Mouse (Mus musculus) olfactory bulb, adult 2 months (tissue): ENCODE results near the gene Evc2. TPM values are rescaled to one million over a fixed set of nuclear protein-coding genes. Genes with fewer than 3 reads are reported as not detected.

Source experiments
- H3K27ac ChIP-seq: fragments of 200-500 bp; 2 replicates; pipeline ENCODE4 v1.5.1; 2012; ENCODE audit warnings: low read depth, low read length; ENCODE audit not compliant: insufficient read depth
- H3K4me1 ChIP-seq: fragments of 200-500 bp; 2 replicates; pipeline ENCODE4 v1.6.1; 2012; ENCODE audit warnings: low read length; ENCODE audit not compliant: control insufficient read depth, insufficient read depth
- H3K4me3 ChIP-seq: fragments of 200-500 bp; 2 replicates; pipeline ENCODE4 v1.5.1; 2012; ENCODE audit warnings: mild to moderate bottlenecking, low read depth, low read length, moderate library complexity; ENCODE audit not compliant: insufficient read depth
- CTCF ChIP-seq: fragments of 200-500 bp; IDR thresholded peaks from 2 replicates; pipeline ENCODE4 v1.5.1; 2012; ENCODE audit warnings: low read depth, mild to moderate bottlenecking, low read length, moderate library complexity; ENCODE audit not compliant: insufficient read depth
- POLR2A ChIP-seq: fragments of 200-500 bp; IDR thresholded peaks from 2 replicates; pipeline ENCODE4 v1.6.1; 2012; ENCODE audit warnings: mild to moderate bottlenecking, low read depth, low read length, moderate library complexity; ENCODE audit not compliant: insufficient read depth
- WGBS: fragments of 180-500 bp; shearing (Covaris S2); methylation state at CpG from one replicate; pipeline ENCODE4 v1.1.7; 2018; 5-methylcytosine and 5-hydroxymethylcytosine counted together
- polyA plus RNA-seq: library from polyadenylated mRNA; stranded (reverse); fragments of >200 nt; gene quantifications from 2 replicates; pipeline ENCODE4 v1.2.4, GENCODE M21; 2012; ENCODE audit warnings: low replicate concordance; ENCODE audit not compliant: missing spikeins, insufficient read depth, insufficient read length

Evc2 gene
- polyA plus RNA-seq, 1 experiment: not detected

DNA sequence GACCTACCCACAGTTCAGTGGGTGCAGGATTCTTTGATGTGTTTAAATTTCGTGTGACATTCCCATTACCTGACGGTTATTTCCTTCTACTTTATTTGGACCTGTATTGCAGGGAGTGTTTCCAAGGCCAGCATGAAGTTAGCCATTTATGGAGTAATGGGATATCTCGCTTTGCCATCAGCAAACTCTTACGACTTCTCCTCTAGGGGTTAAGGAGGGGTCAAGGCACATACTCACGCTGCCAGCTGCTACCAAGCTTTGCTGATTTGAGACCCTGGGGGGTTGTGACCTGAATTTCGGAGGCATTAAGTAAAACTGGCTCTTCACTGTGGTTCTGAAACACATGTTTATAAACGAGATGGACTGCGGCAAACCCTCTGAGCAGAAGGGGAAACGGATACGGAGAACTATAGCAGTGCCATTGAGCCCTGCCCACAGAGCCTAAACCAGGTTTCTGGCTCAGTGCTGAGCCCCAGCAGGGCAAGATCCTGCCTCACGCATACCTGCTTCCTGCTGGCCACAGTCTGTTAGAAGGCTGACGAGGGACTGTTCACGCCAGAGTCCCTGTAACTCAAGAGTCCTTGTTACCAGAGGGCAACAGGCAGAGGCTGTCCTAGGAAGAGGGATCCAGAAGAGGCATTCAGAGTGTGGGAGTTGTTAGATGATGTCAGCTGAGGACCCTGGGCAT, 51.7 kb downstream of the Evc2 start:
- Histone ChIP-seq H3K4me3 (no peak overlapping the region), H3K4me1 (no peaks in the 10 kb centered on the region), H3K27ac (no peak overlapping the region)
- WGBS: 86% methylated on average over 13 of the region's 13 CpGs
- TF ChIP-seq CTCF (no peak), POLR2A (no peak)

DNA sequence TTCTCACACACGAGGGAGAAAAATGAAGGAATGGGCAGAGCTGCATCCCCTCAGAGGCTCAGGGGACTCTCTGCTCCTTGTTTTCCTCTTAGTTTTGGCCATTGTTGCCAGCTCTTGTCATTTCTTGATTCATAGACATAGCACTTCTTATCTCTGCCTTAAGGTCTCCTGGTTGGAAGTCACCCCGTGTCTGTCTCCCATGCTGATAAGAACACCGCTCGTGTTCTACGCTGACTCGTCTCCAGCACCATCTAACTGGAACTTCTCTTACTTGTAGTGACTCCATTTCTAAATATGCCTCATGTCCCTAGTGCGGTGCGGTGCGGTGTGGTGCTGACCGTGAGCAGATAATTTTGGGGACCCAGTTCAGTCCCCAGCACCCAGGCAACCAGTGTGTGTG, 52.6 kb downstream of the Evc2 start:
- TF ChIP-seq CTCF (no peak), POLR2A (no peak)
- no peak overlapping the region for H3K27ac ChIP-seq
- H3K4me3 ChIP-seq: no peak overlapping the region
- H3K4me1 ChIP-seq: no peaks in the 10 kb centered on the region
- WGBS: 96% methylated on average over 10 of the region's 10 CpGs

DNA sequence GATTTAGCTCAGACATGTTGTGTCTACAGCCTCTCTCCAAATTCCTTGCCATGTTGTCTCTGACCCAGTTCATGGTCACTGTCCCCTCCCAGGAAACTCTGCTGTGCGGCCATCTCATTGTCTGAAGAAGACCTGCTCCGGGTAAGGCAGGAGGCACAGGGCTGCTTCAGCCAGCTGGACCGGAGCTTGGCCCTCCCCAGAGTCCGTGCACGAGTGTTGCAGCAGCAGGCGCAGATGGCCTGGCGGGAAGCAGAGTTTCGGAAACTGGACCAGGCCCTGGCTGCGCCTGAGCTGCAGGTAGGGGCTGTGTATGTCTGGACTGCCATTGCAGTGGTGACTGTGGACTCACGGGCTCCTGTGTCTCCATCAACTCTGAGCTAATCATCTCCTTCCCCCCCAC, 53.6 kb downstream of the Evc2 start:
- WGBS: 97% methylated on average over 10 of the region's 10 CpGs
- H3K4me1 ChIP-seq: no peaks in the 10 kb centered on the region
- no peak for TF ChIP-seq CTCF
- TF ChIP-seq POLR2A: no peak
- H3K4me3 ChIP-seq: no peak overlapping the region
- no peak overlapping the region for H3K27ac ChIP-seq

DNA sequence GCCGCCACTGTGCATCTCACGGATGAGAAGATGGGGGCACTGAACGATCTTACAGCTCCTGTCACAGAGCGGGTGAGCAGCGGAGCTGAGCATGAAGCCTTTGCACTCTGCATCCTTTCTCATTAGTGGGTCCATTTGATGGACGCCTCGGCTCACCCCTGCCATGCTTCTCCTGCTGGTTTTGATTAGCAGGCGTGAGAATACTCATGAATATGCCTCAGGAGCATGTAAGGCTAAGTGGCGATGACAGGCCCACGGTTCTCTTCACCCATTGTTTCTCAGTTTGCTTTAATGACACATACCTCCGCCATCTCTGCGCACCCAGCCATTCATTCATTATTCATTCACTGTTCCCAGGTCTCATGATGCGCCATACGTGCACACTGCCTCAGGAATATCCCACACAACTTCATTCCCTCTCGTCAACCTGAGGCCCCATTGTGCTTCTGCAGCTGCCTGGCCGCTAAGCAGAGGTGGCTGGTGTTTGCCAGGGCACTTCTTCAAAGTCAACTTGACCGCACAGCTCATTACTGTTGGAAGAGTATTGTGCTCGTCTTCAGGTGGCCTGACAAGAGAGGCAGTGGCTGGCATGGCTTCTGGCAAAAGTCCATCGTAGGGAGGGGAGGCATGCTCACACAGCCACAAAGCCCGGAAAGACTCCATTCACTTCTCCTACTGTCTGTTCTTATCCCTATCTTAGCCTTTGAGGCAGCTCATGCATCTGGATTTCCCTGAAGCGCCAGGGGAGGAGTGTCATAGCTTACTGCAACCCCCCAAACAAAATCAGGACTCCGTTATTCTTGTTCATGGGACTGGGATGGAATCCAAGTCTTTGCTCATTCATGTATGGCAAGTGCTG, 57.1 kb downstream of the Evc2 start:
- WGBS: 75% methylated on average over 22 of the region's 22 CpGs
- Histone ChIP-seq H3K4me1 (no peaks in the 10 kb centered on the region), H3K27ac (no peak overlapping the region), H3K4me3 (no peak overlapping the region)
- no peak for TF ChIP-seq POLR2A
- no peak for TF ChIP-seq CTCF

DNA sequence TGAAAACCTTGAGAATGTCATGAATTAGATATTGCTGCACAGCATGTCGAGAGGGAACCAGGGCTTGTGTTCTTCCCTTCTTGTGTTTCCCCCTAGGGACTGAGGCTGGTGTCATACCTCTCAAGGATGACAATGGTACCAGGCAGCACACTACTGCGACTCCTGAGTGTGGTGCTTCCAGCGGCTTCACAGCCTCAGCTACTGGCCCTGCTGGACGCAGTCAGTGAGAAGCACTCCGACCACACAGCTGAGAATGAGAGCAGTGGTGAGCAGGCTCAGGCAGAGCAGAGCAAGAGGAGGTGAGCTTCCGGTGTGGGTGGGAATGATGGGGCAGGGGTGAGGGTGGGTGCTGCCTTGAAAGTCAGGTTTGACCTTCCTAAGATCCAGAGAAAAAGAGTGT, 80.7 kb downstream of the Evc2 start:
- 95% methylated on average over 6 of the region's 6 CpGs for WGBS

DNA sequence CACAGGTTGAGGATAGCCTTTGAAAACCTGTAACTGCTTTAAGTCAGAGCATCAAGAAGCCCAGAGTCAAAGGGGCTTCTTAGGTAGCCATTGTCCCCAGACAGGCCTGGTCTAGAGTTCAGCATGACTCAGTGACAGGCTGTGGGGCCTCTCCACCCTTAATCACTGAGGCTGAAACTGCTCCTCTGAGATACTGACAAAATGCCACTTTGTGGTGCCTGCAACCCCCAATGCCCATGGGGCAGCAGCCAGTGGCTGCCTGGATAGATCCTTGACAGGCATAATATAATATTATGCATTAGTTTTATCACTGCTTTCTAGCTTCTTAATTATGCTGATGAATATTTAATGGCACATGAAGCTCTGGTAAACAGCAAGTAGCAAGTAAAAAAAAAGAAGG, 88.9 kb downstream of the Evc2 start:
- Histone ChIP-seq H3K4me3 (no peak overlapping the region), H3K27ac (no peak overlapping the region), H3K4me1 (peaks cover 2% of the 10 kb centered on the region; the same call in 1 of the 2 replicates)
- TF ChIP-seq CTCF: no peak
- no peak for TF ChIP-seq POLR2A

More for the DNA sequence above, 80.7 kb downstream of the Evc2 start:
- H3K4me3 ChIP-seq: no peak overlapping the region
- no peak for TF ChIP-seq POLR2A
- no peak for TF ChIP-seq CTCF
- no peak overlapping the region for H3K27ac ChIP-seq
- H3K4me1 ChIP-seq: peaks cover 21% of the 10 kb centered on the region

DNA sequence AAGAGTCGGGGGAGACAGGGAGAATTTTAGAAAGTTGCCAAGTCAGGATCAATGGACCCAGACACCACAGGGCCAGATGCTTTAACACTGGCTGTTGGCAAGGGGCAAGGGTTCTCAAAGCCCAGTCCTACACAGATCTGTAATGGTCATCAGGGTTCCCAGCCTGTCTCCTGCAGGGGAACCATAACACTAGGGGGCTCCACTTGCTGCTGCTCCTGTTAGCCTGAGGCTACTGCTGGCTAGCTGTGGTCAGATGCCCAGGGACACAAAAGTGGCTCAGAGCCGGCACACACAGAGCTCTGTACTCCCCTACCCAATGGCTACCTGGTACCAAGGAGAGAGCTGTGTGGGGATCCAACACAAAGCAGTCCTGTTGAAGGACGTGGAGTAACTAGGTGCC, 97.1 kb downstream of the Evc2 start:
- no peak for TF ChIP-seq POLR2A
- TF ChIP-seq CTCF: no peak
- 70% methylated on average over 3 of the region's 3 CpGs for WGBS
- no peak overlapping the region for H3K27ac ChIP-seq
- no peaks in the 10 kb centered on the region for H3K4me1 ChIP-seq
- no peak overlapping the region for H3K4me3 ChIP-seq

DNA sequence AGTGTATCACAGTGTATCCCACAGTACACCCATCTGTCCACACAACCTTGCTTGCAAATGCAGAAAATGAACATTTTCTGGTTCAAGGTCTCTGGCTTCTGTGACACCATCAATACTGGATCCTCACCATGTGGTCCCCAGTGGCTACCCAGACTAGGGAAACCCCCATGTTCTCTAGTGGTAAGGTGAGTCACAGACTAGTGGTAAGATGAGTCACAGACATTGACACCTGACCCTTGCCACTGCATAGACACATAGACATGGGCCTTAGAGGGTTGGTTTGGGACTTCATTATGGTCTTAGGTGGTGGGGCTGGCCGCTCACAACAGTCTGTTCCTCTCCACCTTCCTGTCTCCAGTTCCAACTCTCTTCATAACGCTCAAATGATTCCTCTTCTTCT, 104.5 kb downstream of the Evc2 start:
- Histone ChIP-seq H3K4me1 (no peaks in the 10 kb centered on the region), H3K4me3 (no peak overlapping the region), H3K27ac (no peak overlapping the region)
- TF ChIP-seq CTCF (no peak), POLR2A (no peak)
- 97% methylated on average over 2 of the region's 2 CpGs for WGBS

DNA sequence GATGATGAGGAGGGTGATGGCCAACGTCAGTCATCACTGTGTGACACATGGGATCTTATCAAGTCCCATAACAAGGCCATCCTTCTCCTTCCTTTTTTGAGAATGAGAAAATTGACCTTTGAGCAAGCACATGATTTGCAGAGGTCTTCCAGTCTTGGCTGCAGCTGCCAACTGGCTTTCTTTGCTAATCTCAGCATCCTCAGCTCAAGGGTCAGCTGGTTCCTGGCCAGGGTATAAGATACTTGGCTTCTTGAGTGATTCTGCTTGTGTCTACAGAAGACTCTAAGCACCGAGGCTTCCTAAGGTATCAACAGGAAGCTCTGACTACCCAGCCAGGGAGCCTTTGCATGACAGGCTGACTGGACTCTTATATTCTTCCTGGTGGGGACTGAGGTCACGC, 109.2 kb downstream of the Evc2 start:
- 83% methylated on average over 3 of the region's 3 CpGs for WGBS
- no peak for TF ChIP-seq POLR2A
- TF ChIP-seq CTCF: no peak
- H3K27ac ChIP-seq: no peak overlapping the region
- H3K4me3 ChIP-seq: no peak overlapping the region
- no peaks in the 10 kb centered on the region for H3K4me1 ChIP-seq
